ENCODE assay signal across 1 mouse cellular context in the genomic region with DNA sequence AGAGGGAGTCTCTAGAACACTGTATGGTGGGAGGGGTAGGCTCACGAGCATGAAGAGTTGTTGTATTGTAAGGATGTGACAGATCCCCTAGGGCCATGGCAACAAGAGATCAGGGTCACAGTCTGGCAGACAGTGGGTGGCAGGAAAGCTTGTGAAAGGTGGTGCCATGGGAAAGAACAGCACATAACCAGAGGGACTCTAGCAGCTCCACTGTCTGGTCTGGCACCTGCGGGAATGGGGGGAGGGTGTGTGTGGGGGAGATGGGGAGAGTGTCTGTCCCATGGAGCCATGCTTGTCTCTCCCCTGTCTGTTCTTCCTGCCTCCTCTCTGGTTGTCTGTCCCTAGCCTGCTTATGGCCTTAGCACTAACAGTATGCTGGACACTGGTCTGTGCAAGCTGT.
TF ChIP-seq lines count a peak whose summit lies in the region.

No protein-coding gene starts in this region.

TF ChIP-seq in ES-E14, 5 proteins besides CTCF, POLR2A, EP300 and RAD21:
- no peak for TF ChIP-seq MAFK (IDR thresholded peaks at IDR 0.05; ENCODE audit: insufficient read depth, low read depth, low read length)
- no peak for TF ChIP-seq CHD2 (IDR thresholded peaks at IDR 0.05; ENCODE audit: low read depth, low read length)
TF ChIP-seq in ES-E14: peak in this region for 0.
